Mouse (Mus musculus) thymus, adult 2 months (tissue): ENCODE measurements around the gene Mrpl18. TPM values are rescaled to one million over a fixed set of nuclear protein-coding genes. Genes with fewer than 3 reads are reported as not detected.
"Not testable (repeated sequence)": the region's sequence is repeated elsewhere in the genome, so short reads cannot be mapped to it uniquely, and the experiment has no call there.

ENCODE experiments used
- DNase-seq: peaks from one replicate; pipeline ENCODE4 v3.0.0; 2021
- H3K27ac ChIP-seq: fragments of 200-500 bp; 2 replicates; pipeline ENCODE4 v1.5.1; 2012; ENCODE audit warnings: low read length, control low read depth; ENCODE audit not compliant: control insufficient read depth, insufficient read depth
- H3K27me3 ChIP-seq: fragments of 200-500 bp; 2 replicates; pipeline ENCODE4 v1.6.1; 2012; ENCODE audit warnings: mild to moderate bottlenecking, low read length, moderate library complexity, mixed read lengths; ENCODE audit not compliant: control insufficient read depth, insufficient read depth
- H3K36me3 ChIP-seq: fragments of 200-500 bp; 2 replicates; pipeline ENCODE4 v1.6.1; 2012; ENCODE audit warnings: mild to moderate bottlenecking, low read length, moderate library complexity; ENCODE audit not compliant: control insufficient read depth, insufficient read depth
- H3K4me1 ChIP-seq: fragments of 200-500 bp; replicated peaks from 2 replicates; pipeline ENCODE4 v1.6.1; 2012; ENCODE audit warnings: low read length; ENCODE audit not compliant: control insufficient read depth, insufficient read depth
- H3K4me3 ChIP-seq: fragments of 200-500 bp; 2 replicates; pipeline ENCODE4 v1.5.1; 2012; ENCODE audit warnings: mild to moderate bottlenecking, low read length, control low read depth, moderate library complexity; ENCODE audit not compliant: control insufficient read depth, insufficient read depth
- CTCF ChIP-seq: fragments of 200-500 bp; IDR thresholded peaks from 2 replicates; pipeline ENCODE4 v1.5.1; 2012; ENCODE audit warnings: mild to moderate bottlenecking, control low read depth, low read length, moderate library complexity, borderline replicate concordance; ENCODE audit not compliant: control insufficient read depth, poor library complexity, insufficient read depth; ENCODE audit errors: extremely low read depth
- POLR2A ChIP-seq: fragments of 200-500 bp; IDR thresholded peaks from 2 replicates; pipeline ENCODE4 v1.6.1; 2012; ENCODE audit warnings: mild to moderate bottlenecking, low read length, control low read depth, moderate library complexity; ENCODE audit not compliant: control insufficient read depth, poor library complexity, insufficient read depth; ENCODE audit errors: extremely low read depth
- WGBS: fragments of 180-500 bp; shearing (Covaris S2); methylation state at CpG from one replicate; pipeline ENCODE4 v1.1.7; 2018; 5-methylcytosine and 5-hydroxymethylcytosine counted together
- polyA plus RNA-seq: library from polyadenylated mRNA; depleted of rRNA; stranded (reverse); fragments of >200 nt; gene quantifications from 2 replicates; pipeline ENCODE4 v1.2.3, GENCODE M21; 2012

The Mrpl18 gene
- polyA plus RNA-seq, 1 experiment = 48.4 TPM

DNA sequence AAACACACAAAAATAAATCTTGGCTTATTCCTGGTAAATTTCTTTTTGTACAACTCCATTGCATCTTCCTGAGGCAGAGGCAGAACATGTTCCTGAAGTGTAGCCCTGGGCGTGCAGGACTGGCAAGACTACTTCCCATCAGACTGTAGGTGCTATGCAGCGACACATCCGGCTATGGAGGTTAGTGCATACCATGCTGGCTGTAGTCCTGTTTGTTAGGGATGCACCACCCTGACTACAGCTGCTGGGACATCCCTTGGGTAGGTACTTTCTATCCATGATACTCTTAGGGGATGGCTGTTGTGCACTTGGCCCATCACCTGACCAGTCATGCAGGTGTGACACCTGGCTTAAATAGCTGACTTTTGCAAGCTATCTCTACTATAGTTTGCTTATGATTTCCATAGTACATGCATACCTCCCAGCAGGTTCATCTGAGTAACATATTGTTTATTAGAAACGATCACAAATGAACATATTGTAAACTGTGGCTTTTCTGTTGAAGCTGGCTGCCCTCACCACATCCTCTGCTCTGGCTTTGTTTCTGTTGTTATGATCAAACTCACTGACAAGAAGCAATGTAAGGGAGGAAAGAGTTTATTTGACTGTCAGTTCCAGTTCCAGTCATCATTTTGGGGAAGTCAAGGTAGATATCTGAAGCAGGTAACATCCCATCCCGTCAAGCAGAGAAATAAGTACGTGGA is 26.5 kb upstream of the Mrpl18 start:
- H3K36me3 ChIP-seq = peaks cover 21% of the 10 kb centered on the region
- H3K27me3 ChIP-seq = no peaks in the 10 kb centered on the region; the same call in 1 of the 2 replicates
- no peak for TF ChIP-seq POLR2A
- TF ChIP-seq CTCF = no peak
- WGBS = 86% methylated on average over 6 of the region's 6 CpGs
- DNase-seq = no peak
- peaks cover 2% of the 10 kb centered on the region; the same call in 1 of the 2 replicates for H3K4me1 ChIP-seq
- no peak overlapping the region for H3K27ac ChIP-seq
- no peak overlapping the region for H3K4me3 ChIP-seq

GRCm38 (mm10) chr17:12941543-12942260 is 25.6 kb upstream of the Mrpl18 start:
- H3K27ac ChIP-seq = no peak overlapping the region

DNA sequence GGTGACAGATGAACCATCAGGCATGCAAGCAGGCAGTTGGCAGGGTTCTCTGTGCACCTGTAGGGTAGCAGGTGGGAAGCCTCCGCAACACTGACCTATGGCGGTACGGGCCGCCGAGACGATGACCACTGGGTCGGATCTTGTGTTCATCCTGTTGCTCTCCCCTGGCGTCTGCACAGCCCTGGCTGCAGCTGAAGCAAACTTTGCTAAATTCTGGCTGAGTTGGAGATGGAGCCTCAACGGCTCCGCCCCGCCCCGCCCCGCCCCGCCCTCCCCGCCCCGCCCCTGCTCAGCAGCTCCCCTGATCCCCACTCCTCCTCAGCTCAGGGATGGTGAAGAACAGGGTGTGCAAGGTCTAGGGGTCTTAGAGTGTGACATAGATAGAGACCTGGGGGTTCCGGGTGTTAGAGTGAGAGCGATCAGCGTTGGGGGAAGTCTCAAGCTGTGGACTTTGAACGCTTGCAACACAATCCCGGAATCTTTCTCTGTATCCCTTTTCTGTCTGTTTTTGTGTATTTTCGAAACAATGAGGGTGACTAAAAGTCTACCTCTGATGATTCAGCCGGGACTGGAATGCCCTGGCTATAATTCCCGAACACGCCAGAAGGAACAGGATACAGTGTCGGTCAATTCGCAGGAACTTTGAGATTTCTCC is 24.1 kb upstream of the Mrpl18 start, which contains the start of gene Acat3:
Acat3 (minus strand) TSS at position 450 of the 655 bp plus-strand sequence.
- TF ChIP-seq POLR2A (no peak), CTCF (no peak)
- Histone ChIP-seq H3K4me3 (no peak within 1 kb of the TSS; the same call in 1 of the 2 replicates), H3K36me3 (peaks cover 10% of the 10 kb centered on the region), H3K4me1 (peaks cover 2% of the 10 kb centered on the region; the same call in 1 of the 2 replicates), H3K27ac (no peak within 1 kb of the TSS), H3K27me3 (no peaks in the 10 kb centered on the region; the same call in 1 of the 2 replicates)
- WGBS = 16% methylated on average over 27 of the region's 27 CpGs
- no peak for DNase-seq

More at GRCm38 (mm10) chr17:12941543-12942260, 25.6 kb upstream of the Mrpl18 start:
- Histone ChIP-seq H3K4me1 (peaks cover 2% of the 10 kb centered on the region; the same call in 1 of the 2 replicates), H3K4me3 (no peak overlapping the region), H3K27me3 (no peaks in the 10 kb centered on the region; the same call in 1 of the 2 replicates), H3K36me3 (peaks cover 18% of the 10 kb centered on the region)
- WGBS = 87% methylated on average over 8 of the region's 8 CpGs
- TF ChIP-seq POLR2A = no peak
- no peak for TF ChIP-seq CTCF
- DNase-seq = no peak

- 60% methylated on average over 3 of the region's 12 CpGs for WGBS
These were observed 23.4 kb upstream of the Mrpl18 start for GRCm38 (mm10) chr17:12939377-12940148.

DNA sequence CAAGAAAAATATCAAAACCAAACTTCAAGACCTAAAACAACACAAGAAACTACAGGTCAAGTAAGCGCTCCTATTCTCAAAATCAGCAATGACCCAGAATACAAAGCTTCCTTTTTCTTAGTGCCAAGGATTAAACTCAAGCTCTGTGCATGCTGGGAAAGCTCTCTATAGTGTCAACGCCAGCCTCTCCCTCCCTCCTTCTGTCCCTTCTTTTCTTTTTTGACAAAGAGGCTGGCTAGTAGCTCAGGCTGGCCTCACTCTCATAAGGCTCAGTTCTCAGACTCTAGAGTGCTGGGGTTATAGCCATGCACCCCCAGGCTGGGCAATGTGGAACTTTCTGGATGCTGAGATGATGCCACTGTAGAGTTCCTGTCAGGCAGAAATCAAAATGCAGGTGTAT is 21.9 kb upstream of the Mrpl18 start:
- no peaks in the 10 kb centered on the region for H3K36me3 ChIP-seq
- no peaks in the 10 kb centered on the region; the same call in 1 of the 2 replicates for H3K27me3 ChIP-seq
- no peak overlapping the region for H3K4me3 ChIP-seq
- no peak for DNase-seq
- no peak overlapping the region for H3K27ac ChIP-seq
- 77% methylated on average over 2 of the region's 2 CpGs for WGBS
- TF ChIP-seq POLR2A = no peak
- TF ChIP-seq CTCF = no peak
- peaks cover 2% of the 10 kb centered on the region; the same call in 1 of the 2 replicates for H3K4me1 ChIP-seq

More at GRCm38 (mm10) chr17:12939377-12940148, 23.4 kb upstream of the Mrpl18 start:
- H3K4me1 ChIP-seq, H3K27me3 ChIP-seq, H3K4me3 ChIP-seq, DNase-seq, H3K27ac ChIP-seq, H3K36me3 ChIP-seq: not testable (repeated sequence)
